Mouse (Mus musculus) layer of hippocampus, postnatal 14 days (tissue): ENCODE results near the gene Fbxl21. TPM values are rescaled to one million over a fixed set of nuclear protein-coding genes. Genes with fewer than 3 reads are reported as not detected.

Experiments
- DNase-seq, 2 experiments: peaks; one replicate each; pipeline ENCODE4 v3.0.0; 2021 to 2022; ENCODE audit warnings: low spot score in 2 of 2, mixed read lengths in 1 of 2
- long read RNA-seq, 2 experiments: library from polyadenylated mRNA; stranded (forward); transcript quantifications; one replicate each; pipeline ENCODE4 v2.0.0; 2021
- total RNA-seq, 2 experiments: library from RNA; stranded (reverse); gene quantifications; 2 replicates each; pipeline ENCODE4 v1.2.3; 2021

Fbxl21 gene
- 1 to 10 TPM; 4.3 to 5.7 TPM for total RNA-seq
- long read RNA-seq, experiment 1, partial matches to known transcripts, result 0 of 1 reads
- long read RNA-seq, experiment 1, other reads (novel, unspliced or antisense), result 0 of 1 reads
- long read RNA-seq, experiment 2, partial matches to known transcripts, result 0 of 2 reads
- long read RNA-seq, experiment 2, other reads (novel, unspliced or antisense), result 0 of 2 reads

- DNase-seq, result peak; percentile 80 to 90
Observed at GRCm38 (mm10) chr13:56522081-56522820, at the start of gene Fbxl21. Gene Fbxl21, plus strand, starts transcription at chr13:56522472.

DNA sequence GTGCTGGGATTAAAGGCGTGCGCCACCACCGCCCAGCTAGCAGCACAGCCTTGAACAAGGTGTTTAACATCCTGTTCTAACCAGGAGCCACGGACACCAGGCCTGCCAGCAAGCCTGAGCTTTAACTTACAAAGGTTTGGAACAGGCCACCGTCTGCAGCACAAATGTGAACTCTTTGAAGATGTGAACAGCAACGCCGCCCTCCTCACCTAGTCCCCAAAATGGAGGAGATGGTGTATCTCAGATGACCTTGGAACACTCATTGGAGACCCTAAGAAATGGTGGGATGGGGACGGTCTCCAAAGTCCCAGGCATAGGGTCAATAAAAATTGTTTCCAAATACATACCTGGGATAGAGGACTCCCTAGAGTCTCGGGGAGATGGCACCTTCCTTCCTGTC is 49.6 kb upstream of the Fbxl21 start:
- DNase-seq, result no peak

GRCm38 (mm10) chr13:56475363-56475762 is 46.9 kb upstream of the Fbxl21 start:
- DNase-seq, result peak; percentile 35 to 65

- DNase-seq, result no peak
Observed at GRCm38 (mm10) chr13:56476790-56477189, 45.5 kb upstream of the Fbxl21 start.

DNA sequence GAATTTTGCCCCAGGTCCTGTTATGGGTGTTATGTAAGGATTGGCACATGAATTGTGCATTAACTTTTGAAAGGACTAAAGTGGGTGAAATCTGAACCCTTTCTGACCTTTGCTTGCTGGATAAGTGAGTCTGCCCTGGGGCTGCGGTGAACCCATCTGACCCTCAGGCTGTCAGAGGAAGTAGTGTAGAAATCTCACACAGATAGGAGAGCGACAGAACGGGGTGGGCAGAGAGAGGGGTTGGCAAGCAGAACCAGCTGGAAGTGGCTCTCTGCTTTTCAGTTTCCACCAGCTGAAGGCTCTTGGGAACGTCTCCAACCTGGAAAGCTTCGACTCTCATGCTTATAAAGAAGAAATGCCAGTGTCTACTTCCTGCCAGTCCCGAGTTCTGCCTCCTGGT is 45.0 kb upstream of the Fbxl21 start:
- DNase-seq, result peak; percentile 42 to 84

DNA sequence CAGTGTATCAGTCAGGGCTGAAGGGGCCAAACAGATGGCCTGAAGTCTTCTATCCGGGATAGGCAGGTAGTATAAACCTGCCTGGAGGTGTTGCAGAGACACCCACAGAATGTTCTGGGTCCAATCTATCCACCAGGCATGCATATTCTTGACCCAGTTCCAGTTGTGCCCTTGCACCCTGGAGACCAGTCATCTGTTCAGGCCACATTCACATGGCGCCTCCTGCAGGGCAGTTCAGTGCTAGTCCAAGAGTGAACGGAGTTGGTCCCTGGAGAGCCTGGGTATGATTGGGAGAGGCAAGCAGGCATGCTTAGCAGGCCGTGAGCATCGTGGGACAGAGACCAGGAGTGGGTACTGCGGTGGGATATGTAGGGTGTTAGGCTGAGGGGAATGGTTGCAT is 44.2 kb upstream of the Fbxl21 start:
- DNase-seq, result no peak

- no peak for DNase-seq
Observed at GRCm38 (mm10) chr13:56482146-56482545, 40.1 kb upstream of the Fbxl21 start, which contains the start of gene Il9. Gene Il9, minus strand, starts transcription at chr13:56482246.

DNA sequence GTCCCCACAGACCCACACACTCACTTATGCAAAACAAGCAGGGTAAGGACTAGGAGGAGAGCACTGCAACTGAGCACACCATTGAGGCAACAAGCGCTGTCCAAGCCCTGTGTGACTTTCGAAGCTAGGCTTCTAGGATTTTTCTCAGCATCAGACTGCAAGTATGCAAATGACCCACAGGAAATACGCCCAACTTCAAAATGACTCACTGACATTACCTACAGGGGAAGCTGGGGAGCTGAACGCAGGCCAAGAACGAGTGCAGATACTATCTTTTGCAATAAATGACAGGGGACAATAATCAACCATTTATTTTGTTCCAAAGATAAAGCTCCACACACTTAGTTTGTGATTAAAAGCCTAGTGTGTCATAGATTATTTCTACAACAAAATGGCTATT is 34.3 kb upstream of the Fbxl21 start:
- no peak for DNase-seq

- DNase-seq, result no peak
Observed at GRCm38 (mm10) chr13:56494440-56494839, 27.8 kb upstream of the Fbxl21 start.

GRCm38 (mm10) chr13:56500132-56500531 is 22.1 kb upstream of the Fbxl21 start:
- DNase-seq, result no peak

DNA sequence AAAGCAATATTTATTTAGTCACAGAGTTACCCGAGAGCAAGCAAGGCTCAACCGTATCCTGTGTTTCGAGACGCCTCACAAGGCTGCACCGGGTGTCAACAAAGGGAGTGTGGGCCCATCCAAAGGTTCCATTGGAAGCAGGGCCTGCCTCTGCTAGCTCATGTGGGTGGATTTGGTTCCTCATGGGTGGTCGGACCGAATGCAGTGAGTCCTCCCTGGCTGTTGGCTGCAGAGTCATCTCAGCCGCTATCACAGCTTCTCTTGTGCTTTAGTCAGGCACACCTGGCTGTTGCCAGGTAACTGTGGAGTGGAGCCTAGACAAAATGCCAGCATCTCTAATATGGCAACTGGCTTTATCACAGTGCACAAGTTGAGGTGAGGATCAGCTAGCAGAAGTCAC is 21.6 kb upstream of the Fbxl21 start:
- DNase-seq, result no peak

DNA sequence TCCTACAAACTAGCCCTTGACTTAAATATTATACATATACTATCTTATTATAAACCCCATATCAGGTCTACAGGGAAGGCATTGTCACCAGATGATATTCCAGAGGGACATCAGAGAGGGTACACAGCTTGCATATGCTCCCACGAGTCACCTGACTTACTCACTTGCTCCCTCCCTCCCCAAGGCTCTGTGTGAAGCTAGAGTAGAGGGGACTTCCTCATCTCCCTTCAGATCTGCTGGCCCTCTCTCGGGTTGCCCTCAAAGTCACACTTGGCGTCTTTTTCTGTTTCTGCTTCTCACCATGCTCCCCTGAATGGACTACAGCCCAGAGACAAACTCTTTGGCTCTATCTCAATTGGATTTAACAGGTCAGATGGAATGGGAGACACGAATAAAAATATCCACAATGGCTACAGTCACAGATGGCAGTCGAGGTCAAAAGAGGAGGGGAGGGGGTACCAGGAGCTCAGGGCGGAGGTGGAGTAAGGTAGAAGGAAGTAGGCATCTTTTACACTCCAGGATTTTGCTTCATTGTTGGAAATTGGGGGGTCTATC is 20.3 kb upstream of the Fbxl21 start:
- DNase-seq, result no peak

- no peak for DNase-seq
Observed at GRCm38 (mm10) chr13:56506871-56507496, 15.3 kb upstream of the Fbxl21 start.

DNA sequence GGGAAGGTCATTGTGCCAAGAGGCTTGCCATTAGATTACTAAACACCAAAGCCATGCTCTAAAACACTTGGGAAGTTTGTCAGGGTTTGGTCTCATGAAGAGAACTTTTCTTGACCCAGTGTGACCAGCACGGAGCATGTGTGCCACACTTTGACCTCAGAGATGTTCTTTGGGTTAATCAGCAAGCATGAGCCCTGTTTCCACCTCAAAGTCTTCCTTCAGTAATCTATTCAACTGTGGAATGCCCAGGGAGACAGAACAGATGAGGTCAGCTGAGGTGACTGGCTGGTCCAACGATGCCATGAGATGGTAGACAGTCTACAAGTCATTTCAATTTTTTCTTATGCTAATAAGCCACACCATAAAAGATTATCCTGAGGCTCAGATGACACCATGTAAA is 12.5 kb upstream of the Fbxl21 start:
- no peak for DNase-seq

GRCm38 (mm10) chr13:56513595-56513994 is 8.7 kb upstream of the Fbxl21 start:
- no peak for DNase-seq

DNA sequence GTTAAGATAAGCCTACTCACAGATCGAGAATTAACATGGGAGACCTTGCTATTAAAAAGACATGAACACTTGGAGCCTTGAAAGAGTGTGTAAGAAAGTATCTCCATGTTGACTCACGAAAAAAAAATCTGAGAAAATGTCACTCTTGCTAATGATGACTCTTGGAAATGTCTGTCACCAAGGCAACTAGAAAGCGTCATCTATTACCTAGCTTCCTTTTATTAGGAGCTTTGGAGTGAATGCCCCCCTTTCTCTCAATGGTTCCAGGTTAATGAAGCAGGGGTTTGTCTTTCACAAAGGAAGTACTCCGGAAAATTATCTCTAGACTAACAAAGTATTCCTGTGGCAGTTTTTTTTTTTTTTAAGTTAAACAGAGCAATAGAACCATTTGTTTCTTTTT is 6.0 kb upstream of the Fbxl21 start:
- no peak for DNase-seq

DNA sequence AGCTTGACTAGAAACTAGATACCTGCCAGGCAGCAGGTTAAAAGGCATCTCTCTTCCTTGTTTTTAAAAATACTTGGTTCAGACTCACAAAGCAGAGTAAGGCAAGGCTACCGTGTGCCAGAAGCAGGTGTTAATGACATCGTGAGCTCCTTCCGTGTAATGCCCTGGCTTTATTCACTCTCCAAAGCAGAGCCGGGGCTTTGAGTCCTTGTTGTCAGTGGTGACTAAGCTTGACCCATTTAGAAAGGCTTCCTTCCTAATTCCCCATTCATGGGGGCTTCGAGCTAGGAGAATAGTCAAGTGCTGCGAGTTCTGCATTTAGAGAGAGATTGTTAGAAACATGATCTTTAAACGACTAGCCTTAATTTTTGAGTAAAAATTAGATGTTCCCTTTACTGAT is 5.5 kb upstream of the Fbxl21 start:
- no peak for DNase-seq

GRCm38 (mm10) chr13:56522821-56523167 is 522 bp downstream of the Fbxl21 start:
- DNase-seq, result no peak

DNA sequence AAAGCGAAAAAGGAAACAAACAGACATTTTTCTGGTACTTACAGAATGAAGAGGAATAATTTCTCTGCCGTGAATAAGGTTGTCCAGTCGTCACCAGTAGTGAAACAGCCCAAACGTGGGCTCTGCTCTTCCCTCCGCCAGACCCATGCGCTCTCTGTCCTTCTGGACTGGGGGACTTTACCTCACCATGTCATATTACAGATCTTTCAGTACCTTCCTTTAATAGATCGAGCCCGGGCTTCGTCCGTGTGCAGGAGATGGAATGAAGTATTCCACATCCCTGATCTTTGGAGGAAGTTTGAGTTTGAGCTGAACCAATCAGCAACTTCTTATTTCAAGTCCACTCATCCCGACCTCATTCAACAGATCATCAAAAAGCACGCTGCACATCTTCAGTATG is 4.6 kb downstream of the Fbxl21 start:
- DNase-seq, result no peak

- DNase-seq, result no peak
Observed at GRCm38 (mm10) chr13:56527846-56528245, 5.6 kb downstream of the Fbxl21 start.

- DNase-seq, result no peak
Observed at GRCm38 (mm10) chr13:56528281-56528680, 6.0 kb downstream of the Fbxl21 start.

GRCm38 (mm10) chr13:56529031-56529430 is 6.8 kb downstream of the Fbxl21 start:
- no peak for DNase-seq
